Mouse (Mus musculus) liver, embryonic 14.5 days (tissue): Measurements from ENCODE around the gene Lmtk2.

Source experiments
- CTCF ChIP-seq: IDR thresholded peaks from 2 replicates; pipeline ENCODE4 v1.5.1; 2016; ENCODE audit warnings: antibody characterized with exemption, low read depth, control low read depth
- EP300 ChIP-seq: IDR thresholded peaks from 2 replicates; pipeline ENCODE4 v1.6.1; 2016; ENCODE audit warnings: antibody characterized with exemption, low read depth

DNA sequence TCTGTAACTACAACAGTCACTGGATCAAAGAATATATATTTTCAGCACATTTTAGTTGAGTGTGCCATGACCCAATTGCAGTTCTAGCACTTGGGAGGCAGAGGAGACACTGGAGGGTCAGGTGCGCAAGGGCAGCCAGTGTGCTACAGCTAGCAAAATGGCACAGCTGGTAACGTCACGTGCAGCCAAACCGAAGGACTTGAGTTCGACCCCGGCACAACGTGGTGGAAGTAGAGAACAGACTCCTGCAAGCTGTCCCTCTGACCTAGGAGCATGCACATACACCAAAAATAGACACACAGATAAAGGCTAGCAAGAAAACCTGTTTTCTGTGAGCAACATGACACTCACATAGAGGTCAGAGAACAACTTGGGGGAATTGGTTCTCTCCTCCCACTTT is 89.1 kb downstream of the Lmtk2 start:
- TF ChIP-seq CTCF (no peak), EP300 (no peak)
